Mouse (Mus musculus) kidney, postnatal 14 days (tissue): ENCODE measurements at regions not wholly inside any gene's neighbourhood (a gene's known extent, or its start where the extent isn't known, plus 50 kb on each side); places are given as distances from the start of the nearest gene placed in this dataset.
A peak's percentile ranks its signal among the peaks of the same experiment; 100 is the strongest.

Experiments
- DNase-seq: peaks from one replicate; pipeline ENCODE4 v3.0.0; 2022; ENCODE audit warnings: mixed read lengths

DNA sequence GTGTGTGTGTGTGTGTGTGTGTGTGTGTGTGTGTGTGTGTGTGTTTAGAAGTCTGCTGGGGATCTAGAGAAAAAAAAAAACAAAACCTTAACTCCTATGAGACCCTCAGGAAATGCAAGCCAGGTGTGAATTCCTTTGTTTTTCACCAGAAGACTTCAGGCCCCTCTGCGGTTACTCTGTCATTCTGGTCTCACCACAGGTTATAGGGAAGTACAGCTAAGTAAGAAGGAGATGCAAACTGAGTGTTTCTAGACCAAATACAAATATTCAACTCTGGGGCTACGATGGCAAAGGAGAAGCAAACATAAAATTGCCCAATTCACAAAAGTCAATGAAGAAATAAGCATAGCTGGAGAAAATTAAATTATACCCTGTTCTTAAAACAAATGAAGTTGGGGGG is 54.9 kb upstream of the Basp1 start:
- DNase-seq: no peak

DNA sequence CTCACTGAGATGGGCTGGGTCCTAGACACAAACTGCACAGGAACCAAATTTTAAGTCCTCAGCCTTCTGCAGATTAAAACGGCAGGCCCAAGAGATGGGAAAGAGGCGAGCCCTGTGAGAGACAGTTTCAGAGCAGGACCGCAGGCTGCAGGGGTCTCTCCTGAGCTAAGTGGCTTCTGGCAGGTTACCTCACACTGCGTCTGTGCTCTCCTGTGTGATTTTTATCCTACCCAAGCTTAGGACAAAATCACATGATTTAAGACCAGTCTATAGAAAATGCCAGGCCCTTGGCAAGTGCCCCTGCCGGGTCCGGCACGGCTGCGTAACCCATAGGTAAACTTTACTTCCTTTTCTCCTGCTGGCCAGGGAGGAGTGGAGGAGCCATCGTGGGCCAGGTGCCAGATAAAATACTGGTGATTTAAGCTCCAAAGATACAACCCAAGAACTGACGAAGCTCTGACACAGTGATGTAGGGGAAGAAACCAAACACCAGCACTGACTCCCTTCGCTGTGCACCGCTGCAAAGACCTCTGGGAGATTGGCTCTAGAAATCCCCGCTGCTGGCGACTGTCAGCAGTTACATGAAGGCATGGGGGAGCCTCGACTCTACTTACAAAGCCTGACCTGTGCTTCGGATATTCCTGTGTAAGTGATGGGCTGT is 55.8 kb upstream of the Basp1 start:
- no peak for DNase-seq

DNA sequence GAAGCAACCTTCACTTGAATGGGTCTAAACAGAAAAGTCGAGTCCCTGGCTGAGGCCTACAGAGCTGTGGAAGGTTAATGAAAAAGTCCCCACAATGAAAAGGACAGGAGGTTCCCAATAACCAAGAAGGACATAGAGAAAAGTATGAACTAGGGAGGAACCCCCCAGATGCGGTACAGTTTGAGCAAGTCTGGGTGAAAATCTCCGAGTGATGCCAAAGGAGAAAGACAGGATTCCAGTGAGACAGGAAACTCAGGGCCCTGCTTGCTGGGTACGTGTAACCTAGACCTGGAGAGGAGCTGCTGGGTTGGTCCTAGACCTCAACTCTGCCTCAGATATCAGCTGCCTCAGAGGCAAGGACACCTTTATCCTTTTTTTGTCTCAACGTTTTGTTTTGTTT is 57.8 kb upstream of the Basp1 start:
- DNase-seq: no peak

DNA sequence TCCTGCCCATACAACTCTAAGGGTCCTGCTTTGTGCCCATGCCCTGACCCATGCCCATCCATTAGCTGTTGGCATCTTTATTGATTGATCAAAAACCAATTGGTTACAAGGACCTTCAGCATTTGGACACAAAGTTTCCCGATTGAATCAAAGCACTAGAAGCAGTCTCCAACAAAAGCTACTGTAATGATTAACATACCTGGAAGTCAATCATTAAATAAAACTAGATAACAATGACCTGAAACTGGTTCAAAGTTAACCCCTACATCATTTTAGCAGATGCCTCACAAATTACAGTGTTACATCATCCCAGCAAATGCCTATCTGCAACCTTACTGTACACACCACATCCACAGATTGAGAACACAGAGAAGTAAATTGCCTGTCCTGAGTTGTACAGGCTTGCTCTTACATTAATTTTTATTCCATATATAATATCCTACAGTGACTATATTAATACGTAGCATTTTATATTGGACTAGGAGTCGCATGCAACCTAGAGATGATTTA is 59.7 kb upstream of the Basp1 start:
- DNase-seq: no peak

DNA sequence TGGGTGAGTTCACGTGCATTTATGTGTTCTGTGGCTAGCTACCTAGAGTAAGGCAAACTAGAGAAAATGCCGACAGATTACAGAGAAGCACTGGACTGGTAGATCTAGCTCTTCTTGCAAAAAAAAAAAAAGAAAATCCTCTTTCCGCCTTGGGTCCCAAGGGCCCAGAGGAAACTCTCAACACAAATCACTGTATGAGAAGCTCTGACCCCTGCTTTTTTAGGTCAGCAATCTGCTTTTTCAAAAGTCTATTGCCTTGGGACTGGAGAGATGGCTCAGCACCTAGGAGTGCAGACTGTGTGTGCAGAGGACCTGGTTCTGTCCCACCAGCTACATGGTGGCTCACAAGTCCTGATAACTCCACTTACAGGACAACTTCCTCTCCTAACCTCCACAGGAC is 60.5 kb upstream of the Basp1 start:
- peak; percentile 43 for DNase-seq

DNA sequence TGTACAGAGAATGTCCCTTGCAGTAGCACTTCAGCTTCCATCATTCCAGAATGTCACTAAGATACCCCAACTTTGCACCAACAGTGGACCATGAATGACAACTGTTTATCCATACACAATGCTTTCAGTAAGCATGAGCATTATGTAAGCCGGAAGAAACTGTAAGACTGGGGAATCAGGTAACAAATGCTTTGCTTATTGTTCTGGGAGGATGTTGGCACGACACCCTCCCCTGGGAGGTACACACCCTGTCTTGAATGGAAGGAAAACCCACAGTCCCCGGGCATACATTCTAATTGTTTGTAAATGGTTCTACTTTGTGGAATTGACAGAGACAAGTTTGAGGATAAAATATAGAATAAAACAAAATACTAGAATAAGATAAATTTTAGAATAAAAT is 69.0 kb upstream of the Basp1 start:
- DNase-seq: peak; percentile 37

DNA sequence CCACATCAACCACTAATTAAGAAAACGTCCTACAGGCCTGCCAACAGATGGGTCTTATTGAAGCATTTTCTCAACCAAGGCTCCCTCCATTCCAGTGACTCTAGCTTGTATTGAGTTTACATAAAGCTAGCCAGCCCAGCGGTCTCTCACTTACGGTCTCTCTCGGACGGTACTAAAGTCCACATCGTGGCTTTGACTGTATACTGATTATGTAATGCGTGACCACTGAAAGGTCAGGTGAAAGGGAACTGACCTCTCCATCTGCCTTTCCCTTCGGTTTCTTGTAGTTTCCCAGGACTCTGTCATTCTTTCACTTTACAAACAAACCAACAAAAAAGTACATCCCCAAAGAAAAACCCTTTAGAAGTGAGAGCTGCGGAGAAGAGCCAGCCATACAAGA is 71.8 kb upstream of the Basp1 start:
- no peak for DNase-seq

DNA sequence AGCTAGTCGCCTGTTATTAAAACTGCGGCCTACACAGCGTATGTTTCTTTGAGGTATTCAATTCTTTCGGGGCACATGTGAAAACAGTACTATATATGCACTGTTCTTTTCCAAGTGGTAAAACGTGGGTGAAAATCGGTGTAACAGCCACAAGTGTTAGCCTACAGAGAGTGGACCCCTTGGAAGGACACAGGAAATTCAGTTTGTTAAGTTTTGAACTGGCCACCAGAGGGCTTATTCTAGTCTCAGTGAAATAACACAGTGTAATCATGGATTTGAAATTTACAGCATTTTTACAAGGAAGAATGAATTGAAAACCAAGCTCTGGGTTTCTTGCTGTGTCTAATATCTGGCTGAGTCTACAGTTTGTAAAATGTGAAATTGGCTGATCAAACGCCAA is 72.6 kb upstream of the Basp1 start:
- DNase-seq: no peak

DNA sequence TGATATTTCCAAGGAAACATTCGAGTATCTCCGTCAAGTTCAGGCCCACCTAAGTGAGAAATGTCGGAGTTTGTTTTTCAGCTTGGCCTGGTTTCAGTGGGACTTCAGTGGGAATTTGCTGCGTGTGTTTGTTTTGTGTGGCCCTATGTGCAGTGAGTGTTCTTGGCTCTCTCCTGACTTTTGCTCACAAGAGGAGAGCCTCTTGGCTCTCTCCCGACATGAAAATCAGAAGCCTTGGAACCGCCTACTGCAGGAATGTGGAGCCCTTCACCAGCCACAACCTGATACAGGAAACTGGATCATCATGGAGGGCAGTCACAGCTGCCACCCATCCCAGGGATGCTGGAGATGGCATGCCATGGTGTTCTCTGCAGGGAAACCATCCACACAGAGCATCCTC is 76.2 kb upstream of the Basp1 start:
- DNase-seq: no peak

DNA sequence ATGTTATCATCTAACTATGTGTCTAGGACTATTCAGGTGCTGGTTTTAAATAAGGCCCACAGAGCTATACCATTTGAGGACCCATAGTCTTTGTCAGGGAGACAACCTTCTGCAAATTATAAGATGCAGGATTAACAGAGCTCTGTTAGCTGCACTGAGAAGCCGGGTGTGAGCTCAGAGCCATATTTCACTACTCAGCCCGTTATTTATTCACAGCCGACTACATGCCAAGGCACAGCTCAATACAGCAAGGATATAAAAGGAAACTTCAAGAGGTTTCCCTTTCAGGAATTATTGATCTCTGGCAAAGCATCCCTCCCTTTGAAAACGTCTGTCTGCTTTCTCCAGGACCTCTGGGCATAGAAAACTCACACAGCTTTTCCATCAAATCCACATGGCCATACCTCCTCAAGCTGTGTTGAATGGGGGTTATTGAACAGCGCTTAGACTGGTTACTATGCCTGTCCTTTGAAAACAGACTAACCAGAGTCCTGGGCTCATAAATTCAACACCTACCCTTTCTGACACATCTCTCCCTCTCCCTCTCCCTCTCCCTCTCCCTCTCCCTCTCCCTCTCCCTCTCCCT is 78.7 kb upstream of the Basp1 start:
- no peak for DNase-seq

DNA sequence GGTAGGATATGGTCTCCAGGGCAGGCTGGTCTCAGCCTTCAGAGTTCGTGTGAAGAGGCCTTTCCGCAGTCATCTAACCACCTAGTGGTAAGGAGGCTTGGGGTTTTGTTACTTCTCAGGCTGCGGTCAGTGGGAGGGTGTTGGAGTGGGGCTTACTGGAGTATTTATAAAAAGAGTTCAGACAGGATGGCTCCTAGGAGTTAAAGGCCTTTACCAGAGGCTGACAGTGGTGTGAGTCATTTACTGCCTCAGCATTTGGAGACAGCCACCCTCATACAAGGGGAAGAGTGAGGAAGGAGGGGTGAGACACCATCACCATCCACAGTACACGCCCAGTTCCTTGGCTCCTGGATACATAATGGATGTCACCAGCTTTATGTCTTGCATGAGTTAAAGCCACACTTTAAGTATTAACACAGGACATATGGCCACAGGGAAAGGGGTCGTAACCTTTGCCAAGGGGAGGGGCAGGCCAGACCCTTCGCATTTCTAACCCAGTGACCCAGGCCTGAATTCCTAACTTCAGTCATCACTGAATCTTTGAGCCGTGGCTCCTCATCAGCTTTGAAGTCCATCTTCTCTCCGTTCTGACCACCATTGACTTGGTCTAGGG is 81.2 kb upstream of the Basp1 start:
- DNase-seq: no peak

DNA sequence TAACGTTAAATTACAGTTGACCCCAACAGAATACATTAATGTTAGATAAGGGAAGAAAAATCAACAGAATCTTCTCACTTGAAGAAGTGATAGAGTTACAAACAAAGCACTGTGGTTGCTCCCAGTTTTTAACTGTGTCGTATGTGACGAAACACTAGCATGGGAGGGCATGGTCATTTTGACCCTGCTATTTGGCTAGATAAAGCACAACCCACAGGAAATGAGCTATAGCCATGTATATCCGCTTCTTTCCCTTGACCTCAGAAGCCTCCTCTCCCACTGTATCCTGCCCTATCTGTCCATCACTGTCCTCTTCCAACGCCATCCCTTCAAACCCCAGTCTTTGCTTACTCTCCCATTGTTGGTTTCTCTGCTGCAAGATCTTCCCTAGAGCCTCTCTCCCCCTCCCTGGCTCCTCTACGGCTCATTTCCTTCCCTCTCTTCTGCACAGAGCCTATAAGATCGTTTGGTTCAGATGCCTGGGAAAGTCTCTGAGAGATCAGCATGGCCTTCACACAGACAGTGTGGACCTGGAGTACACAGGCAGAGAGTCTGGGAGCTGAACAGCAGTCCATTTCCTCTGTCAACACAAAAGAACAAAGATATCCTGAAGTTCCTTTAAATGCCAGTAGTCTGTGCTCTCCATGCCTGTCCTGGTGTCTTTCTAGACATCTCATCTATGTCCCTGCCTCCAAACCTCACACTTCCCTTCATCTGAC is 82.5 kb upstream of the Basp1 start:
- no peak for DNase-seq

DNA sequence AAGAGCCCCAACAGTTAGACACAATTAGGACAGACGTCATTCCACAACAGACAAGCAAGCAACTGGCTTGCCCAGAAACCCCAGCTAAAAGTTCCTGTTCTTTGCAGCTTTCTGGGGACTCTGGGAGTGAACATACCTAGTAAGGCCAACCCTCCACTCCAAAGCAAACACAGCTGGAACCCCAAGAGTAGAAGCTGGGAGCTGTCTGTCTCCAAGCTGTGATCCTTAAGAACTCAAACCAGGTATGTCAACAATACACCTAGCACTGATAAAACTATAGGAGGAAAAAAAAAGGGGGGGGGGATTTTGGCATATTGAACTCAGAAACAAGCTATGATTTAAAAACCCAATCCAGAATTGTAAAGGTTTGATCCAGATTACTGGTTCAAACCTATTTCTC is 84.2 kb upstream of the Basp1 start:
- DNase-seq: no peak

DNA sequence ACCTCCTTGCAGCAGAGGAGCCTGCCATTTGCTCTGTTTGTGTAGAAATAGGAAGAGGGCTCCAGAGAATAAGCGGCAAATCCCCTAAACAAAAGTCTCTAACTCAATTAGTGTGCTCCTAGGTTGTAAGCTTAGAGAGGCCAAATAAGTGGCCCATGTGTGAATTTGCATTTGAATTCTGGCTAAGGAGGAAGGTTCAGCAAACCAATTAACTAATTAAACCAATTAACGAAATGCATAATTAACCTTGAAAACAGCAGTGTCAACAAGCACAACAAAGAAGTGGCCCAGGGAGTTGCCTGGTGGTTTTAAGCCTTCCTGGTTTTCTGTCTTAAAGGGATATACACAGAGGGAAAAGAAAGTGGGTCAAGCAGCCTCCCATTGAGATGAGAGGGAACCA is 84.9 kb upstream of the Basp1 start:
- DNase-seq: no peak

DNA sequence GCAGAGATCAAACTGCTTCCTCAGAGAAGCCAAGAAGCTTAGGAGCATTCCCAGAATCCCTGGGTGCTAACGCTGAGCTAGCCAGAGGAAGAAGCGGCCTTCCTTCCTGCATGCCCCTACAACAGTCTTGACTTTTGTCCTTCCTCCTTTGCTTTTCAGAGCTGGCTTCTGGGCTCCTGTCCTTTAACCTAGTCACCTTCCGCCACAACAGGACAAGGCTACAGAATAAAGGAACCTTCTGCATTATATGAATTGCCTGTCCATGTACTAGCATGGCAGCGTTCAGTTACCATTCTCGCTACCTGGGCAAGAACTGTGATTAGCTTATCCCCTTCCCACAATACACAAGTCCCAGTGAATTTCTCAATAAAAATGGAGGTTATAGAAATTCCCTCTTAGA is 88.9 kb upstream of the Basp1 start:
- no peak for DNase-seq

DNA sequence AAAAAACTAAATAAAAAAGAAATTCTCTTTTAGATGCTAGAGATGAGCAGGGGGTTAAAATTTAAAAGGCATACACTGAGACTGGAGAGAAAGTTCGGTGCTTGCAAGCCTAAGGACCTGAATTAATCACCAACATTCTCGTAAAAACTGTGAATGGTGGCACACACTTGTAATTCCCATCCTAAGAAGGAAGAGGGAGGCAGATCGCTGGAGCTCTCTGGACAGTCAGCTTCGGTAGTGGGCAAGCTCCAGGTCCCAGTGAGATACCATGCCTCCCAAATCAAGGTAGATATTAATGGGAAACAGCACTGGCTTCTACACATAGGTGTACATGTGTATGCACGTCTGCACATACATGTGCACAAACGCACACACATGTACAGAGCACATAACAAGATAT is 89.5 kb upstream of the Basp1 start:
- no peak for DNase-seq

DNA sequence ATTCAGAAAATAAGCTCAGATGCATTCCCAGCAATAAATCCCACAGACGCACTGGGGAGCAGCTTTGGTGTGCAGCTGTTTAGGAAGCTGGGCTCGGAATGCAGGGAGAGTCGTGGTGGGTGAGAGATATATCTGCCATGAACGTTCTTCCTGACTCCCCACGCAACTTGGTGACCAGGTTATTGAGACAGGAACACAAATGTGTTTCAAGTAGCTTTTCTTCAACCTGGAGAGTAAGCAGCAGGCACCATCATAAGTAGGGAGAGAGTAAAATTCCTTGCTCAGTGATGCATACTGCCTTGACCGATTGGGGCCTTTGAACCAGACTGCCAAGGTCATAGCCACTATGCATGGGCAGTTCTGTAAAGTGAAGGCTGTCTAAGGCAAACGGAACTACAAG is 95.6 kb upstream of the Basp1 start:
- DNase-seq: peak; percentile 70

DNA sequence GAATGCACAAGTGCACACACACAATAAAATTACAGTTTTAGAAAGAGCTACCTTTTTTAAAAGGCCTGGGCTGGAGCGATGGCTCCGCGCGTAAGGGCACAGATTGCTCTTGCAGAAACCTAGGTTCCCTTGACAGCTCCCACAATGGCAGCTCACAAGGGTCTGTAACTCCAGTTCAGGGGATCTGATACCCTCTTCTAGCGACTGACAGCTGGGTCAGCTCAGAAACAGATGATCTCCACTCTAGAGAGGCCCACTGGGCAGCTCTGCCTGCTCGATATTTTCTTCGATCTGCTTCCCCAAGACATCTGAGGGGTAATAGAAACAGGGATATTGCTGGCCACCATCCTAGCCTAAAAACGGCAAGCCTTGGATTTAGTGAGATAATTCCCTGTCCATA is 96.0 kb upstream of the Basp1 start:
- DNase-seq: no peak

DNA sequence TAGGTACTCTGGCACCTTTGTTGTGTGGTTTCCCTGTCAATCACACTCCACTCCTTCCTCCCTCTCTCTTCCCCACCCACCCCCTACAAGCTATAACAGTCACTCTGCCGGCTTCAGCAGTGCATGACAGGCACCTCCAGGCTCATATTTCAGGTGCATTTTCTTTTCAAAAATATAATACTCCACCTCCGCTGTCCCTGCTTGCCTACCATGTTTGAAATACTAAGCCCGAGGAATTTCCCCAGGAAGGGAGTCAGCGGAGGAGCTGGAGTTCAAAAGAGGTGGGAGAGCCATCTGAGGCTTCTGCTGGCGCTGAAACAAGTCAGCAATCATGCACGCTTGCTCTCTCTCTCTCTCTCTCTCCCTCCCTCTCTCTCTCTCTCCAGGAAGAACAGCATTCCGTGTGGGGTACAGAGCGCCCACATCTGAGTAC is 96.5 kb upstream of the Basp1 start:
- DNase-seq: peak; percentile 47

DNA sequence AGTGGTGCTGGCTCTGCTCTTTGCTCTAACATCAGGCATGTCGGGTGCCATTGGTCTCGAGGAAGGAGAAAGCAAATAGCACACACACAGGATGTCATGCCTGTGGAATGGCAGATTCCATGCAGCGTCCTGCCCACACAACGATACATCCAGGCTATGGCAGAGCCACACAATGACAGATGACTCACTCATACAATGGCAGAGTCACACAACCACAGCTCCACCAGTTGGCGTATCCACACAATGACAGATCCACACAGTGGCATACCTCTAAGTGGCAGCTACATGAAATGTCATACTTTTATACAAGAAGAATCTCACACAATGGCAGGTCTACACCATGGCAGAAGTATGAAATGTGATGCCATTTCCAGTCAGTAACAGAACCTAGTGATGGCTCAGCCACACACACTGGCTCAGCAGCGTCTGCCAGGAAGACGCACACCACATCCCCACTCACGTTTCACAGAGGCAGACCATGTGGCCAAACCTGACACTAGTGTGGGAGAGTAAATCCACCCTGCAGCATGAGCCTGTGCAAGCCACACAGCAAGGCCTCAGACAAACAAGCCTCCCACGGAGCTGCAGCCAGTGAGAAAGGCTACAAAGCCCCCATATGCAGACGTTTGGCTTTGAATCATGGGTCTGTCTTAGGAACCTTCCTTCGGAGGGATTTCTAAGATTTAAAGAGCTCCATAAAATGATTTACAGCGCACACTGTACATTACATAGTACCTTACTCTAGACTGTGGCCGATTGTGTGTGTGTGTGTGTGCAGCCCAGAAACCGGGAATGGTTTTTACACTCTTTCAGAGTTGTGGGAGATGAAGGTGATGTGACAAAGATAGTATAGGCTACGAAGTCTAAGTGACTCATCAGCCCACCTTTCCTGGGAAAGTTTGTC is 104.0 kb upstream of the Myo10 start:
- DNase-seq: no peak

DNA sequence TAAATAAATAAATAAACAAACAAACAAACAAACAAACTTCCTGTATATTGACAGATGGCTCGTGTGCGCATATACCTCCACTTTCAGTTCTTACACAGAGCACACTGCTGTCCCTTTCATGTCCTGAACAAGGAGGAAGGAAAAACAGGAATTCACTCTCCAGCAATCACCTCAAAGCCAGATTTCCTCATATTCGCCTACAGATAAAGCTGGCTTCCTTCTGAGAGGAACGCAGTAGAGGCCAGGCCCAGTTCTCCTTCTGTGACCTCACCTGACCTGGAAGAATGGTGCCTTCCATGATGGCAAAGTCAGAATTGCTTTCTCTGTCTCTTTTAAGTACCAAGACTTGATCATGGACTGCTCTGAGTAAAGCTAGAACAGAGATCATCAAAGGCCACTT is 98.1 kb upstream of the Myo10 start:
- no peak for DNase-seq

DNA sequence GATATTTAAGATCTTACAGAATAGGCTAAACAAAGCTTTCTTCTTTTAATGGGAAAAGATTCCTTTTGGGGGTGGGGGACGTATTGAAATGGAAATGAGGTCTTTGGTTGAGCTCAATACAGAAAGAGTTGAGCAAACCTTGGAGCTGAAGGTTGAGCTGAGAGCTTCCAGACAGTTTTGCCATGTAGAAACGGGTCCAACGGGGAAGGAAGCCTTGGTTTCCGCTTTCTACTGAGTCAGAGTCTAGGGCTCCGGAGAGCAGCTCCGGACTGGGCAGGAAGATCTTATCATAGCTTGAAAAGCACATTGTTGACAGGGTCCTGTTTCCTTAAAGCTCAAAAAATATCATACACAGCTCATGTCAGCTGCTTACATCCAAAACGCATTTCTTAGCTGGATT is 97.0 kb upstream of the Myo10 start:
- DNase-seq: peak; percentile 36
